Mouse (Mus musculus) heart, adult 18-20 months (tissue): ENCODE data around the gene Galnt9. TPM values are rescaled to one million over a fixed set of nuclear protein-coding genes. Genes with fewer than 3 reads are reported as not detected.

ENCODE experiments used
- DNase-seq, 2 experiments: peaks; one replicate each; pipeline ENCODE4 v3.0.0; 2021 to 2022; ENCODE audit warnings: mixed read lengths in 1 of 2
- long read RNA-seq, 2 experiments: library from polyadenylated mRNA; stranded (forward); transcript quantifications; one replicate each; pipeline ENCODE4 v2.0.0; 2021
- total RNA-seq, 2 experiments: library from RNA; stranded (reverse); gene quantifications; 2 replicates each; pipeline ENCODE4 v1.2.3; 2021

The Galnt9 gene
- total RNA-seq, result under 1 TPM in 1 of 2 experiments, not detected in 1; 0.13 TPM
- long read RNA-seq, experiment 1, result 0 reads
- long read RNA-seq, experiment 2, partial matches to known transcripts, result 1 of 1 reads
- long read RNA-seq, experiment 2, other reads (novel, unspliced or antisense), result 0 of 1 reads

DNA sequence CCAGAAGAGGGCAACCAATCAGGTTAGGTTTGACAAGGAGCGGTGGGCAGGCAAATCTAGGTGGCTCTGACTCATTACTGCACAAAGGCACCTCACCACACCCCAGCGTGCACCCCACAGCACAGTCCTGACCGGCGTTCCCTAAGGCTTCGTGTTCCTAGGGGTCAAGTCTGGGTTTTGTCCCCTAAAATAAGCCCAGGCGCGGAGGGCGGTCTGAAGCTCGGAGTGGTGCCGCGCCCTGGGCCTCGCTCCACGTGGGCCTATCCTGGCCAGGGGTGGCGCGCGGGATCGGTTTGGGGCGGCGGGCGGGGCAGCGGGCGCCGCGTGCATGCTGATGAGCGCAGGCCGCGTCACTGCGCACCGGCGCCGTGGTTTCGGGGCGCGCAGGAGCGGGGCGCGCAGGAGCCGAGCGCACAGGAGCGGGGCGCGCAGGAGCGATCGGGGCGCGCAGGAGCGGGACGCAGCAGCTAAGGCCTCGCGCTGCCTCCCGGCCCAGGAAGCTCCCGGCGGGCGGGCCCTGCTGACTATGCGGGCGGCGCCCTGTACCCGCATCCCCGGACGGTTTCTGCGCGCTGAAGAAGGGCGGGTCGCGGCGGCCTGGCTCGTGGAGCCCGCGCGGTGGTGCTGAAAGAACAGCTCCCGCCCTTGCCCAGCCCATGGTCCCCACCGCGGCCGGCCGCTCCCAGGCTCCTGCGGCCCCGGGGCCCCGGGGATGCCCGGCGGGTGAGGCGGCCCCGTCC is at the start of gene Galnt9:
Gene Galnt9 (plus strand): TSS at position 405 of the 740 bp plus-strand sequence.
- DNase-seq, result peak; percentile 17 to 27

DNA sequence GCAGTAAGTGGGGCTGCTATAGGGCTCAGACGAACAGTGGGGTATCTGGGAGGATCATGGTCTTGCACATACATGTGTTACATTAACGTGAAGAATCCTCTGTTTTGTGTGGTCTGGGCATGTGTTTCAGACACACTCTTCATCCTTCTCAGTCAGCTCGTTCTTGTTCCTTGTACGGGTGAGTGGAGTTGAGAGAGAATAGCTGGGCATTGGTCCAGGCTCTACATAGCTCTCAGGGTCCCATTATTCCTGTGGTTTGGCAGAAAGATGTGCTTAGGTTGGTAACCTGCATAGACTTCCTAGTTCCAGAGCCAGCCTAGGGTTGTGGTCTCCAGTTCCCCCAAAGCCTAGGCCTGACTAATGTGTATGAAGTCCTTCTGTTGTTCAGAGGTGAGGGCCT is 49.8 kb upstream of the Galnt9 start:
- DNase-seq, result peak in 1 of 2 experiments; percentile 18

DNA sequence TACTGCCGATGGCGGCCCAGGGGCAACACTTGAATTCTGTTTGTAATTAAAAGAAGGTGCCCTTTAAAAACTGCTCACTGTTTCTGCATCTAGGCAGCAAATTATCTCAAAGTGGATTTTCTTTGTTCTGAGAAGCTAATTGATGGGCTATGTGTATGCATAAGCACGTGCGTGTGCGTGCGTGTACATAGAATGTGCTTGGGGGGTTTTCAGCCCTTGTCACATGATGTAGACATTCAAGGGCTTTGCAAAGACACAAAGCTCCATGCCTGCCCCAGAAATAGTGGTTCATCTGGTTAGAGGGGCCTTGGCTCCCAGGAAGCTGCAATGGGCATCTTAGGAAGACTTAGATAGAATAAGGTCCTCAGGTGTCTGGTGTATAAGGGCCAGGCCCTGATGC is 49.1 kb upstream of the Galnt9 start:
- no peak for DNase-seq

DNA sequence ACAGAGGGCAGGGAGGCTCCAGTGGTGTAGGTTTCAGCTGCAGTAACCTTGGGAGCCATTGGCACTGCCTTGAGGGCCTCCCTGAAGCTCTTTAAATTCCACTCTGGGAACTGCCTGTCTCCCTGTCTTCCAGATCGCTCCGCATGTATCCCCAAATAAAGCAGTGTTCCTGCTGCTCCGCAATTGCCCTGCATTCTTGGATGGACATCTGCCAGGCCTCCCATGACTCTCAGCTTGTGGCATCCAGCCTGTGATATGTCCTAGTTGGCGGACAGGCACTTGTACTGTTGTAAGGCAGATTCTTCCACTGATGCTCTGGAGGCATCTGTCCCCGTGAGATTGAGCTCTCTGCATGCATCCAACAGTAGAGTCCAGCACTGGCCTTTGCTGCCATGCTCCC is 46.6 kb upstream of the Galnt9 start:
- DNase-seq, result peak; percentile 56 to 74

DNA sequence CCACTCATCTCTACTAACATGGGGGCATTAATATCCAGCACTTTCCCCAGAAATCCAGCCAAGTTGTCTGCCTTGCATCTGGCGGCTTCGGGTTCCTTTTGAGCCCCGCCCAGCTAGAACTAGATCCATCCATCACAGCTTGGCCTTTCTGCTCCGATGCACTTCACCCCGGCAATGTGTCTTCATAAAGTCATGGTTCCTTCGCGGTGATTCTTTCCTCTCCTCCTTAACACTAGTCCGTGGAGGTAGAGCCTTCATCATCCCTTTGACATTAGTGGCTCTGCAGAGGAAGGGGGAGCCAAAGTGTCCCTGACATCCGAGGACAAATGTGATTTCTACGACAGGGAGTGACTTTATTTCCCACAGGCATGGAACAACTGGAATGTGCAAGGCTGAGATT is 46.1 kb upstream of the Galnt9 start:
- DNase-seq, result no peak

DNA sequence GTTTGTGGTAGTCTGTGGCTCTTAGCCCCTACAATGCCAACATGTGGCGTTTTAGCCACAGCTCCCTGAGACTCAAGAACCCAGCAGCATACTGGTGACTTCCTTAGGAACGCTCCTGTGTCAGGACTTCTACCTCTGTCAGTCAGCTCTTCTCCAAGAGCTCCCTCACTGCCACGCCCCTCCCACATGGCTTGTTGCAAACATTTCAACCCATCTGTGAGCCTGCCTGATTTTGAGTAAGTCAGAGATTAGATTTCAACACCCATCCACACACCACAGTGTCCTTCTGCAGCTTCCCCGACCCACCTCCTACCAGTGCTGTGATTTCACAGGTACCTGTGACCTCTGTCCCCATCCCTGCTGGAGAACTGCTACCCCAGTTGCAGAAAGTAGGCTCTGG is 43.9 kb upstream of the Galnt9 start:
- no peak for DNase-seq

DNA sequence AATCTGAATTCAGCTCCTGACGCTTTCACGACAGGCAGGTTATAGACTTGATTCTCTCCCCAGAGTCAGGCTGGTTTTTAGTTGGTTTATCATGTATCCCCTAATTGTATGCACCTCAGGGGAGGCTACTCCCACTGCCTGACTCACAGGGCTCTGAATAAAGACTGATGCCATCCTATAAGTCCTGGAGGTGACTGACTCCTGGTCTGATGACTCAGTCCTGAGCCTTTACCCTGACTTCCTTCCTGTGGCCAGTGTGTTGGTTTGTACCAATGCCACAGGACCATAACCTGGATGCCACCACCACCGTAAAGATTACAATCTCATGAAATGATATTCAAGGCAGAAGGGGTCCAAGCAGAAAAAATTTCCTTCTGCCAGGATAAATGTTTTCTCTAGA is 40.8 kb upstream of the Galnt9 start:
- no peak for DNase-seq

DNA sequence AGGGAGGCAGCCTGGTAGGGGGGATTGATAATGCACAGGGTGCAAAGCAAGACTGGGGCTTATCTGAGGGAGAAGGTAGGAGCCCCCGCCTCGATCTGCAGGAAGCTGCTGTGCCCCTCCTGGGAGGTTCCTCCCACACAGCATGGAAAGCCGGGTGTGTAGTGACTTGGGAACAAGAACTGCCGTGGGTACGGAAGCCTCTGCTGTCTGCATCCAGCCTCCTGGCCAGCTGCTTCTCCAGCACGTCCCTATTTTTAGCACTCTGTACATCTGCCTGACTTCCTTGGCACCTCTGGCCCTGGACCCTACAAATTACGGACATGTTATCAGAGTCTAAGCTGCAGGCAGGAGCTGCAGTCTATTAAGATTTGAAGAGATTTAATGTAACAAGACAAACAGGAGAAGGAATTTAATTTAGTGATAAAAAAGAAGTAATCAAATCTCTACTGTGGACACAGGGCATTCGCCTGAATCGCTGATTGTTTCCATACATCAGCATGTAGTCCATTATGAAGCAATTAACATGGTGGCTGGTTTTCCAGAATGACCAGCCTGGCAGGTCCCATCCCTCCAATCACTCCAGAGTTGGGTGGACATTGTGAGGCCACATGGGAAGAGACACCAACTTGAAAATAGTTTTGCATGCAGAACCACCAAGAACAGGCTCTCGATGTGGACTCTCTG is 38.4 kb upstream of the Galnt9 start:
- peak in 1 of 2 experiments; percentile 25 for DNase-seq

DNA sequence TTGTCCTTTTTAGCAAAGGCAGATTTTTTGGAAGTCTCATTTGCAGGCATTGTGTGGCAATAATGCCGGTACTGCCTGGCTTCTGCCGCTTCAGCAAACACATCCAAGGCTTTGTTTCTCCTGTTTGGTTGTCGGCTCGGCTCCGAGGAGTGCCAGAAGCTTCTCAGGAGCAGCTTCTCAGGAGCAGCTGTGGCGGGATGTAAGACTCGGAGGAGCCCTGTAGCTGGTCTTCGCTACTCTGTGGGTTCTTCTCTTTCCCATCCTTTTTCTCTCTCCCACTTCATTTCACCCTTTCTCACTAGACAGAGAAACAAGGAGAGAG is 37.9 kb upstream of the Galnt9 start:
- DNase-seq, result no peak

DNA sequence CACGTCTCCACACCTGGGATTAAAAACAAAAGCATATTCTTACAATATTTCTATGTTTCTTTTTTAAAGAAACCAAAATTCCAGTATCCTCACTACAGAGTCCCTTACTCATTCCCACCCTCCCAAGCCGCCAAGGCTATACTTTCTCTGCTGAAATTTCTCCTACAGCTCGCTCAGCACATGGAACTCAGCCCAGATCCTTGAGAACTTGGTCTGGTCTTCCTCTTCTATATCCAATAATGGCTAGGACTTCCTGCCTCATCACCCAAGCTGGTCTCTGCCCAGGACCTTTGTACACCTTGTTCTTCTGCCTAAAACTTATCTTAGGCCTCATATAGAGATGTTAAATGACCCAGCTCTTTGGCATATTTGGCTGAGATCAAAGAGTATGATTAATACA is 37.3 kb upstream of the Galnt9 start:
- DNase-seq, result peak; percentile 30 to 36

DNA sequence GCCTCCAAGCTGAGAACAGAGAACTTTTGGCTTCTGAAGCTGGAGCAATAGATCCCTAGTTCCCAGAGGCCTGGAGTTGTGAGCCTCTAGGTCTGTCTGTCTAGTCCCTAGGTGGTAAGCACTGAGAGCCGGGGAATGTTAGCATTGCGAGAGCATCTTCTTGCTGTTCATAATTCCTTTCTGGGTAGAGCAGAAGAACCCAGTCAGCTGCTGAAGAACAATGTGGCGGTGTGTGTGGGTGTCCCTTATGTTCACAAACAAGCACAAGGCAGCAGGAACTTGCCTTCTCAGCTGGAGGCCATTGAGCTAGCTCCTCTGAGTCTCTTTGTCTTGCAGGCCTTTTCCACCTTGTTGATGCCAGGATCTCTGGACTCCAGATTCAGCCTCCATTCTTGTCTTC is 36.2 kb upstream of the Galnt9 start:
- DNase-seq, result no peak

DNA sequence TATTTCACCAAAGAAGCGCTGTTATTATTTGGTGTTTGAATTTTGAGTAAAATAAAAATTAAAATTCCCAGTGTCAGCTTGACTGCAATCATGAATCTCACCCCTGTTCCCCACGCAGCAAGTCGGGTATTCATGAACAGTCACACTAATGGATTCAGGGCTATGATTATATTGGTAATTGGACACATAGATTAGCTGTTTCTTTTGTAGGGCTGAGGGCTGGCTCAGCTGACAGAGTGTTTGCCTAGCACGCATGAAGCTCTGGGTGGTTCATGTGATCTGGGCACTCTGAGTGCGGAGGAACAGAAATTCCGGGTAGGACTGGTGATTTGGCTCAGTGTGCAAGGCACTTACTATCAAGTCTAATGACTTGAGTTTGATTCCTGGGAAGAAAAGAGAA is 33.8 kb upstream of the Galnt9 start:
- DNase-seq, result no peak

DNA sequence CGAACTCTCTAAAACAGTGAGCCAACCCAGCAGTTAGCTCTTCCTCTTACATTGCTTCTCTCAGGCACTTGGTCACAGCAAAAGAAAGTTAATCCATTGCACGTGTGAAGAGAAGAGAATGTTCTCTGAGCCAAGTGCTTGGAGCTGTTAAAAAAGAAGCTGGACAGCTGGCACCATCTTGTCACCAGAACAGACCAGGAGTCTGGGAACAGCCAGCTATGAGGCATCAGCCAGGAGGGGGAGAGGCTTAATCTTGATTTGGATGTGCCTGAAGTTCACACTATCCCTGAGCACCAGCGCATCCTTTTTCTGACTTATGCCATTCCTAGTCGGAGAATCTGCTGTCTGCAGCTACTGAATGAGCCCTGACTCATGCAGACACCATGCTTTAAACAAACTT is 30.4 kb upstream of the Galnt9 start:
- no peak for DNase-seq

DNA sequence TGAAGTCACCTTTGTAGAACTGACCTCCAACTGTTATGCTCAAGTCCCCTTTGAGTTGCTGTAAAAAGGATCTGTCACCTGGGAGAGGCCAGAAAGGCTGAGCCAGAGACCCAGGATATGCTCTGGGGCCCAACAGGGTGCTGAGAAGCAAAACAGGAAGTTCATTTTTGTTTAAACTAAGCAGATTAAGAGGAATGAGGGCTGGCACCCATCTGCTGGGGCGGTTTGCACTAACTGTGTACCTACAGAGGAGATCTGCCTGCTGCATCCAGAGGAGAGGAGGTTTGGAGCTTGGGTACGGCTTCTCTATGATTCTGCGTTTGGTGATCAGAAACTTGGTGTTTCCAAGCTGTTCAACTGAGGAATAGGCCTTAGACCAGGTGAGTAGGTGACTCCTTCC is 29.5 kb upstream of the Galnt9 start:
- DNase-seq, result no peak

DNA sequence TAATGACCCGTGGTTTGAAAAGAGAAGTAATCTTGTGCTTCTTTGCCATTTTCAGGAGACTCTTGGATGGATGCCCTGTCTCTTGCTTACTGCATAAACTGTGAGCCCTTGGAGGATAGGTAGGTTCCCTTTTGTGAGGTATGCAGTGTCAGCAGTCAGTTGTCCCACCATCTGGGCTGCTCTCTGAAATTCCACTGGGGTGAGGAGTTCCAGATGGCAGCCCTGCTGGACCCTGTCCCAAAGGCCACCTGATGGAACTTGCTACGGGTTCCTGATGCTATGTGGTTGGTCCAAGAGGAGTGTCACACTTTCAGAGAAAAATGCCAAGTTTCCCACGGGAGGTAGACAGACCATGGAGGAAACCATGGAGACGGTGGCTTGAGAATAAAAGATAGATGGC is 27.8 kb upstream of the Galnt9 start:
- DNase-seq, result no peak

DNA sequence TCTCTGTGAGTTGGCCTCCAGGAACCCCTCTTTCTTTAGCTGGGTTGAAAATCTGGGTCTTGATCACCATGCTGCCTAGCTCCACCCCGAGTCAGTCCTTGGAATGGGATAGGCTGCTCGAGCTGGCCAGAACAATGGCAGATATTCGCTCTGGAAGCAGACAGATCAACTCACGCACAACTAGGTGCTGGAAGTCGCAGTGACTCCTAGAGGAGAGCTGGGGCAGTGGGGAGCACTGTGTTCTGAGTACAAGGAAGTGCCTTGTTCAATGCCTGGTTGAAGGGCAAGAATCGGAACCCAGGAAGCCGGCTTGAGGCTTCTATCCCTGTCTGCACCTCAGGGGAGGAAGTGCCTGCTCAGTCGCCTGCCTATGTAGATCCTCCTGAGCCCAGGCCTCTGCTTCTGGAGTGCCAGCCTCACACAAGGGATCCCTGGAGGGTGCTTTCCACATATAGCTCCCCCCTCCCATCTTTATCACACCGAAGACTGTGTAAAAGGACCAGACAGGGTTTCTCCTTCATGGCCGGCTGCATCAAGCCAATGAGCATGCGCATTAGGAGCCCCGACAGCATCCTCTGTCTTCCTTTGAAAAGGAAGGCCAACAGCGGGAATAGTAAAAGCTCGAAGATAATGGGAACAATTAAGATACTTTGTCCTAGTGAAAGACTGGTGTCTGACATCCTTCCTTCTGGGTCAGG is 25.9 kb upstream of the Galnt9 start:
- no peak for DNase-seq

DNA sequence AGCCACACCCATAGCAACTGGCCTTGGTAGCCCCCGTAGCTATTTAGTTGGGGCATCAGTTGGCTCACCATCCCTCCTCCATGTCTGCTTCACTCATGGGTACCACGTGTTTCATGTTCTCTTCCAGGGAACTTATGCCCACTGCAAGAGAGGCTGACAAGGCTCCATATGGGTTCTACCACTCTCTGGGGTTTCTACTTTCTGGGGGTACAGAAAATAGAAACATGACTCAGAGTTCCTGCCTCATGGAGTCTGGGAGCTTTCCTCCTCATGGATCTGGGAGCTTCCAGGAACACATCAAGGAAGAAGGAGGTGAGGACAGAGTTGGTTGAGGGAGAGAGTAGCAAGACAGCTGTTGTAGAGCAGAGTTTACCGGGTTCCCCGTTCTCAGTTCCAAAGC is 23.2 kb upstream of the Galnt9 start:
- no peak for DNase-seq

DNA sequence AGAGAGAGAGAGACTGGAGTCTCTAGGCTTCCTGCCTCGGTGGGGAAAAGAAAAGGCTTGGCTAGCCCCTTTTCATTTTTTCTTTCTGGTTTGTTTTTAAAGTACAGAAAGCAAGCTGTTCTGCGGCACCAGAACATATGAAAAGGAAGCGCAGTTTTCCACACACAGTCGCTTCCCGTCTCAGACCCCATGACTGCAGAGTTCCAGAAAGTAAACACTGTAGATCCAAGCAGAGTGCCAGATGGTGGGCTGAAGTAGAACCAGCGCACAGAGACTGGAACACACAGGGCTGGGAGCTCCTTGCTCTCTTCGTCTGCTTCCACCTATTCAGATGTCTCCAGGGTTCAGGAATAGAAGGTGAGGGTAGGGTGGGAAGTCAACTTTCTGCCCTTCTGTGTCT is 22.3 kb upstream of the Galnt9 start:
- no peak for DNase-seq

DNA sequence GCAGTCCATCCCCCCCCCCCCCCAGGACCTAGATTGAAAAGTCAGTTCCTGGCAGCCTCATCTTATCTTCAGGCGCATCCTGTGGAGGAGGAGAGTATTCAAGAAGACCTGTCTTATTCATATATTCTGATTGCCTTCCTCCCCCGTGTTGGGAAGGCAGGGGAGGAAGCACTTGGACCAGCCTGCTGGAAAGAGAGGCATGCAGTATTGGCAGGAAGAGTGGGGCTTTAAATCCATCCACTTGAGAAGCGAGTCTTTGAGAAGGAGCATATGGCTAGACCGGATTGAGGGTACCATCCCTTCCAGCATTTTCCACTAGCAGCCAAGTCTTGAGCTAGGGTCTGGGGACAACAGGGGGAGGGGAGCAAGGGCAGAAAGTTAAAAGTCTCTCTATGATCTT is 20.9 kb upstream of the Galnt9 start:
- DNase-seq, result no peak

DNA sequence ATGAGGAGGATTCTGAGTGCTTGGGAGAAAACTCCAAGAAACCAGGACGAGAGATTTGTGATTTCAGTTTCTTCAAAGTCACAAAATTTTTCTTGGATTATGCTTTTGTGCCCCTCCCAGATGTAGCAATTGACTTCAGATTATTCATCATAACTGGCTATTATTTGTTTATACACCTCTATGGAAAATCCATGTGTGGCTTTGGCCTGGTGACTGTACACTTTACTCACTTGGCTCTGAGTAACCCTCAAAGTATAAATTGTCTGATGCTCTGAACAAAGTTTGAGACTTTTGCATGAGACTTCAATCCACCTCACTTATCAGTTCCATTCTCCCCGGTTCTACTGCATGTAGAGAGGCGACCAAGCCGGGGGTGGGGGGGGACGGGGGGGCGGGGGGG is 18.5 kb upstream of the Galnt9 start:
- DNase-seq, result no peak

DNA sequence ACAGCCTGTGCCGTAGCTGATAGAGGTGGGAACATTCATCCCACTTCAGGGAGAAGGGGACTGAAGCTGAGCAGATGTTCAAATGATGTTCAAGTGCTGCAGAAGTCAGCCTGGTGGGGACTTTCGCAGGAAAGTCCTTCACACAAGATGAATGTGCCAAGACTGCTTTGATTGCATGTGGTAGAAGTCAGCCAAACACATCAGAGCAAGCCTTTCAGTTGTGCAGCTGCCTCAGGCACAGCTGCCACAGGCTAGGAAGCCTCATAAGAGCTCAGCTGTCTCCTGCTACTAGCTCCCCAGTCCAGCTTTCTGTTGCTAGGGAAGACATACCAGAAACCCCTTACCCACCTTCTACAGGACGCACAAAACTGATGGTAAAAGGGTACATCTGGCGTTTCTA is 17.6 kb upstream of the Galnt9 start:
- no peak for DNase-seq

DNA sequence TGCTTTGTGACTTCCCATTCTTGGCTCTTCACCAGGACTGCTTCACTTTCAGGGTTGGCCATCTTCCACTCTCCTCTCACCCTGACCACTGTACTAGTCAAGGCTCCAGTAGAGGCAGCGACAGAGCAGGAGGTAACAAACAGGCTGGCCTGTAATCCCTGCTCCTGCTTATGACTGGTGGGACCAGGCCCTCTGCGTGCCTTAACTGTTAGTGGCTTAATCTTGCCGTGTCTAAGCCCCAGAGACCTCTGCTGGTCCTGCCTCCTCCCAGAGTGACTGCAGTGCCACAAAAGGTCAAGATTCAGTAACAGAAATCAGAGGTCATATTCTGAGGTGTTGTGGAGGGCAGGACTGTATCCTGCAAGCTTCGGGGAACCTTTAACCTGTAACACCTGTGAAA is 13.1 kb upstream of the Galnt9 start:
- no peak for DNase-seq

DNA sequence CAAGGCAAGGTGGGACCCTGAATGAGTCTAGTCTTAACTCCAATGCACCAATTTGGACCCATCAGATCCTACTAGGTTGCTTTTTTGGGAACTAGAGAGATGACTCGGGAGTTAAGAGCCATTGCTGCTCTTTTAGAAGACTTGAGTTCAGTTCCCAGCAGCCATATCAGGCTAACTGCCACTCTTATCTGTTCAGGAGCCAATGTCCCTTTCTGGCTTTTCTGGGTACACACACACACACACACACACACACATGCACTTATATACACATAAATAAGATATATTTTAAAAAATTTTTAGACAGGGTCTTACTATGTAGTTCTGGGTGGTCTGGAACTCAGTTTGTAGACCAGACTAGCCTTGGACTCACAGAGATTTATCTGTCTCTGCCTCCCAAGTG is 9.8 kb upstream of the Galnt9 start:
- DNase-seq, result no peak
